39 mouse cellular contexts compared by ENCODE assay signal in the genomic region with DNA sequence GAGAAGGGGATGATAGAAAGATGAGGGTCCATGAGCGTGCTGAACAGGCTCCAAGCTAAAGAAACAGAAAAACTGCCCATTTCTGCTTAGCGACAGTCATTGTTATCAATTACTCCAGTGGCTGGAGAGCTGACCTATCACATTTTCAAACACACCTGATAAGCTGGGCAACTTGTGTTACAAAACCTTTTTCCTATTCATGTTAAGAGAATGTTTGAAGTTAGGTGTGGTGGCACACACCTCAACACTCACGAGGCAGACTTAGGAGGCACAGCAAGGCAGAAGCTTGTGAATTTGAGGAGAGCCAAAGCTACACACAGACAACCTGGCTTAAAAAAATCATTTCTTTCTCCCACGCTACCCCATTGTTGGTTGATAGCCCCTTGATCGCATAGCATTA. TPM values are rescaled to one million over a fixed set of nuclear protein-coding genes. Genes with fewer than 3 reads are reported as not detected.
"Had no signal": no experiment of that assay in that cellular context is flagged by ENCODE, and none has a peak within 500 bp of the region (broad histone marks: within the 10 kb centered on the region; RNA-seq: fewer than 3 reads in every experiment).

No protein-coding gene starts in this region.

- H3K27me3 ChIP-seq: heart, embryonic 12.5 days; hindbrain, embryonic 12.5 days; kidney, embryonic 15.5 days; limb, embryonic 12.5 days had no signal

- H3K27ac ChIP-seq: gastrocnemius, adult 2 months; heart, embryonic 10.5 days; hindbrain, embryonic 10.5 days; hindbrain, embryonic 12.5 days; hindbrain, embryonic 14.5 days; kidney, embryonic 15.5 days; kidney, postnatal 0 days; left cerebral cortex, adult 2 months; limb, embryonic 10.5 days; limb, embryonic 12.5 days had no signal

- ATAC-seq: hindbrain, embryonic 16.5 days; intestine, embryonic 16.5 days had no signal

- H3K9me3 ChIP-seq: heart, embryonic 10.5 days; heart, embryonic 12.5 days; hindbrain, embryonic 10.5 days; hindbrain, embryonic 12.5 days; kidney, embryonic 15.5 days; limb, embryonic 10.5 days; limb, embryonic 12.5 days had no signal

- H3K36me3 ChIP-seq: heart, embryonic 10.5 days; heart, embryonic 12.5 days; hindbrain, embryonic 12.5 days had no signal

- H3K4me2 ChIP-seq: heart, embryonic 12.5 days; hindbrain, embryonic 12.5 days; hindbrain, embryonic 14.5 days; kidney, embryonic 15.5 days; limb, embryonic 12.5 days had no signal

- H3K4me3 ChIP-seq: gastrocnemius, adult 2 months; heart, embryonic 10.5 days; heart, embryonic 12.5 days; hindbrain, embryonic 10.5 days; hindbrain, embryonic 12.5 days; kidney, embryonic 15.5 days; left cerebral cortex, adult 2 months; limb, embryonic 10.5 days; limb, embryonic 12.5 days had no signal

- H3K9ac ChIP-seq: heart, embryonic 12.5 days; hindbrain, embryonic 12.5 days; hindbrain, embryonic 14.5 days; kidney, embryonic 15.5 days; limb, embryonic 12.5 days had no signal

- DNase-seq: gastrocnemius, adult 2 months; gastrocnemius, postnatal 10 days; gastrocnemius, postnatal 25 days; heart, adult 18-20 months; heart, postnatal 10 days; heart, postnatal 4 days; kidney, adult 11 months; kidney, adult 2 months; kidney, adult 9 months; kidney, postnatal 14 days; kidney, postnatal 36 days; layer of hippocampus, adult 9-11 months; liver had no signal

- H3K4me1 ChIP-seq: hindbrain, embryonic 10.5 days; hindbrain, embryonic 12.5 days; kidney, embryonic 15.5 days; limb, embryonic 10.5 days; limb, embryonic 12.5 days had no signal

RNA-seq across cellular contexts. Expression of a gene that starts 50.9 kb away (rescaled TPM):
- total RNA-seq: gastrocnemius, adult 2 months; gastrocnemius, postnatal 10 days; gastrocnemius, postnatal 25 days; gastrocnemius, postnatal 4 days; granulocyte monocyte progenitor cell, adult 5-6 weeks; heart, adult 18-20 months; heart, adult 8-10 months; heart, postnatal 10 days; heart, postnatal 25 days; heart, postnatal 4 days; layer of hippocampus, adult 18-20 months; layer of hippocampus, adult 8-10 months; layer of hippocampus, postnatal 14 days; left cerebral cortex, adult 2 months; left cerebral cortex, postnatal 14 days; left cerebral cortex, postnatal 36 days had no signal
- polyA plus RNA-seq: heart, embryonic 10.5 days; heart, embryonic 12.5 days; heart, embryonic 14.5 days; heart, embryonic 16.5 days; hindbrain, embryonic 10.5 days; hindbrain, embryonic 12.5 days; hindbrain, embryonic 14.5 days; hindbrain, embryonic 16.5 days; intestine, embryonic 14.5 days; intestine, embryonic 16.5 days; kidney, embryonic 15.5 days; kidney, postnatal 0 days; large intestine, adult 2 months; limb, embryonic 10.5 days; limb, embryonic 12.5 days; limb, embryonic 14.5 days had no signal
